Mouse (Mus musculus) midbrain, embryonic 15.5 days (tissue): Measurements from ENCODE around the gene Glb1. TPM values are rescaled to one million over a fixed set of nuclear protein-coding genes. Genes with fewer than 3 reads are reported as not detected.
"Not testable (repeated sequence)": the region's sequence is repeated elsewhere in the genome, so short reads cannot be mapped to it uniquely, and the experiment has no call there.

Experiments
- ATAC-seq: fragments of 200-750 bp; cut with Nextera tagmentation; replicated peaks from 2 replicates; pipeline ENCODE4 v1.8.0; 2017; ENCODE audit warnings: moderate TSS enrichment
- H3K27ac ChIP-seq: fragments of 300-500 bp; sonication (generic); 2 replicates; pipeline ENCODE4 v1.5.1; 2015; ENCODE audit warnings: mild to moderate bottlenecking, inconsistent platforms
- H3K27me3 ChIP-seq: fragments of 300-500 bp; sonication (generic); replicated peaks from 2 replicates; pipeline ENCODE4 v1.6.1; 2015; ENCODE audit warnings: inconsistent platforms
- H3K36me3 ChIP-seq: fragments of 300-500 bp; sonication (generic); replicated peaks from 2 replicates; pipeline ENCODE4 v1.6.1; 2015; ENCODE audit warnings: inconsistent platforms
- H3K4me1 ChIP-seq: fragments of 300-500 bp; sonication (generic); 2 replicates; pipeline ENCODE4 v1.6.1; 2015; ENCODE audit warnings: inconsistent platforms
- H3K4me2 ChIP-seq: fragments of 300-500 bp; sonication (generic); 2 replicates; pipeline ENCODE4 v1.6.1; 2015; ENCODE audit warnings: inconsistent platforms, mild to moderate bottlenecking, moderate library complexity
- H3K4me3 ChIP-seq: fragments of 300-500 bp; sonication (generic); 2 replicates; pipeline ENCODE4 v1.5.1; 2015; ENCODE audit warnings: mild to moderate bottlenecking, inconsistent platforms
- H3K9ac ChIP-seq: fragments of 300-500 bp; sonication (generic); 2 replicates; pipeline ENCODE4 v1.6.1; 2015; ENCODE audit warnings: mild to moderate bottlenecking, inconsistent platforms
- H3K9me3 ChIP-seq: fragments of 300-500 bp; sonication (generic); 2 replicates; pipeline ENCODE4 v1.6.1; 2016; ENCODE audit warnings: inconsistent platforms
- WGBS: fragments of 180-500 bp; shearing (Covaris S2); methylation state at CpG from one replicate; pipeline ENCODE4 v1.1.7; 2015; ENCODE audit warnings: mixed read lengths; 5-methylcytosine and 5-hydroxymethylcytosine counted together
- polyA plus RNA-seq: library from polyadenylated mRNA; unstranded; fragments of >200 nt; fragmentation: Nextera tagmentation; extraction: Ambion mirVana; gene quantifications from 2 replicates; pipeline ENCODE4 v1.2.1, GENCODE M21; 2015

Gene Glb1
- polyA plus RNA-seq, 1 experiment from 2014 or later, result 27.3 TPM

GRCm38 (mm10) chr9:114385160-114385559 is 15.7 kb upstream of the Glb1 start:
- no peak for ATAC-seq
- H3K9me3 ChIP-seq, result no peaks in the 10 kb centered on the region
- H3K36me3 ChIP-seq, result no peaks in the 10 kb centered on the region
- no peak overlapping the region for H3K9ac ChIP-seq
- no peak overlapping the region for H3K4me2 ChIP-seq
- no peaks in the 10 kb centered on the region for H3K27me3 ChIP-seq
- no peak overlapping the region for H3K4me3 ChIP-seq
- 96% methylated on average over 10 of the region's 10 CpGs for WGBS
- H3K4me1 ChIP-seq, result no peaks in the 10 kb centered on the region
- no peak overlapping the region for H3K27ac ChIP-seq

GRCm38 (mm10) chr9:114387086-114387485 is 13.8 kb upstream of the Glb1 start:
- no peak overlapping the region for H3K4me3 ChIP-seq
- 84% methylated on average over 6 of the region's 6 CpGs for WGBS
- no peak overlapping the region for H3K4me2 ChIP-seq
- H3K27me3 ChIP-seq, result 0 out of 2 replicates have a peak, but pooled peaks cover 3% of the 10 kb centered on the region
- no peak overlapping the region for H3K27ac ChIP-seq
- H3K9ac ChIP-seq, result no peak overlapping the region
- H3K4me1 ChIP-seq, result peaks cover 6% of the 10 kb centered on the region; the same call in 1 of the 2 replicates
- ATAC-seq, result no peak
- no peaks in the 10 kb centered on the region for H3K36me3 ChIP-seq
- no peaks in the 10 kb centered on the region for H3K9me3 ChIP-seq

GRCm38 (mm10) chr9:114388288-114388687 is 12.6 kb upstream of the Glb1 start:
- peaks cover 6% of the 10 kb centered on the region; the same call in 1 of the 2 replicates for H3K4me1 ChIP-seq
- no peak overlapping the region for H3K4me3 ChIP-seq
- no peaks in the 10 kb centered on the region for H3K36me3 ChIP-seq
- H3K9me3 ChIP-seq, result no peaks in the 10 kb centered on the region
- WGBS, result 89% methylated on average over 8 of the region's 8 CpGs
- no peak for ATAC-seq
- no peak overlapping the region for H3K4me2 ChIP-seq
- H3K27me3 ChIP-seq, result 0 out of 2 replicates have a peak, but pooled peaks cover 3% of the 10 kb centered on the region
- no peak overlapping the region for H3K27ac ChIP-seq
- no peak overlapping the region for H3K9ac ChIP-seq

GRCm38 (mm10) chr9:114388701-114389370 is 12.0 kb upstream of the Glb1 start:
- H3K4me2 ChIP-seq, result no peak overlapping the region
- WGBS, result 82% methylated on average over 3 of the region's 3 CpGs
- no peak overlapping the region for H3K4me3 ChIP-seq
- H3K4me1 ChIP-seq, result peaks cover 6% of the 10 kb centered on the region; the same call in 1 of the 2 replicates
- no peak overlapping the region for H3K9ac ChIP-seq
- H3K27ac ChIP-seq, result no peak overlapping the region
- no peak for ATAC-seq
- 0 out of 2 replicates have a peak, but pooled peaks cover 3% of the 10 kb centered on the region for H3K27me3 ChIP-seq
- H3K9me3 ChIP-seq, result no peaks in the 10 kb centered on the region
- H3K36me3 ChIP-seq, result no peaks in the 10 kb centered on the region

GRCm38 (mm10) chr9:114389371-114389904 is 11.4 kb upstream of the Glb1 start:
- peak overlapping the region; percentile 63 for H3K4me3 ChIP-seq
- 0 out of 2 replicates have a peak, but pooled peaks cover 3% of the 10 kb centered on the region for H3K27me3 ChIP-seq
- peak overlapping the region; percentile 86 for H3K4me2 ChIP-seq
- ATAC-seq, result peak; percentile 65
- WGBS, result 78% methylated on average over 8 of the region's 8 CpGs
- H3K27ac ChIP-seq, result no peak overlapping the region
- no peaks in the 10 kb centered on the region for H3K36me3 ChIP-seq
- no peak overlapping the region for H3K9ac ChIP-seq
- H3K4me1 ChIP-seq, result peaks cover 6% of the 10 kb centered on the region; the same call in 1 of the 2 replicates
- H3K9me3 ChIP-seq, result no peaks in the 10 kb centered on the region

GRCm38 (mm10) chr9:114389905-114390748 is 10.7 kb upstream of the Glb1 start, which contains the start of gene Crtap:
Crtap (minus strand) TSS chr9:114390675.
- peak; percentile 85 for ATAC-seq
- Histone ChIP-seq H3K4me2 (peak within 1 kb of the TSS; percentile 86), H3K36me3 (no peaks in the 10 kb centered on the region), H3K4me1 (peaks cover 6% of the 10 kb centered on the region; the same call in 1 of the 2 replicates), H3K27ac (peak within 1 kb of the TSS; percentile 41; the same call in 1 of the 2 replicates), H3K9me3 (no peaks in the 10 kb centered on the region), H3K4me3 (peak within 1 kb of the TSS; percentile 63), H3K9ac (peak within 1 kb of the TSS; percentile 55), H3K27me3 (0 out of 2 replicates have a peak, but pooled peaks cover 3% of the 10 kb centered on the region)
- under 1% methylated on average over 96 of the region's 96 CpGs for WGBS

- Histone ChIP-seq H3K4me1 (peaks cover 6% of the 10 kb centered on the region; the same call in 1 of the 2 replicates), H3K4me2 (peak overlapping the region; percentile 86), H3K27me3 (0 out of 2 replicates have a peak, but pooled peaks cover 3% of the 10 kb centered on the region), H3K27ac (no peak overlapping the region), H3K36me3 (no peaks in the 10 kb centered on the region), H3K9me3 (no peaks in the 10 kb centered on the region), H3K4me3 (peak overlapping the region; percentile 63), H3K9ac (peak overlapping the region; percentile 55)
- no peak for ATAC-seq
- 5% methylated on average over 10 of the region's 10 CpGs for WGBS
Measured at GRCm38 (mm10) chr9:114390749-114391075, 10.2 kb upstream of the Glb1 start.

GRCm38 (mm10) chr9:114394136-114394535 is 6.7 kb upstream of the Glb1 start:
- not testable (repeated sequence) for H3K9me3 ChIP-seq
- WGBS, result 66% methylated on average over 6 of the region's 6 CpGs

GRCm38 (mm10) chr9:114394677-114395076 is 6.2 kb upstream of the Glb1 start:
- H3K36me3 ChIP-seq, result no peaks in the 10 kb centered on the region
- ATAC-seq, result no peak
- H3K4me3 ChIP-seq, result no peak overlapping the region
- H3K4me1 ChIP-seq, result peaks cover 6% of the 10 kb centered on the region; the same call in 1 of the 2 replicates
- 0 out of 2 replicates have a peak, but pooled peaks cover 3% of the 10 kb centered on the region for H3K27me3 ChIP-seq
- no peak overlapping the region for H3K4me2 ChIP-seq
- no peak overlapping the region for H3K9ac ChIP-seq
- 90% methylated on average over 8 of the region's 8 CpGs for WGBS
- no peaks in the 10 kb centered on the region for H3K9me3 ChIP-seq
- no peak overlapping the region for H3K27ac ChIP-seq

More at GRCm38 (mm10) chr9:114394136-114394535, 6.7 kb upstream of the Glb1 start:
- not testable (repeated sequence) for H3K4me3 ChIP-seq, H3K4me2 ChIP-seq, H3K27ac ChIP-seq, H3K4me1 ChIP-seq, H3K36me3 ChIP-seq, ATAC-seq, H3K9ac ChIP-seq, H3K27me3 ChIP-seq

GRCm38 (mm10) chr9:114395258-114395657 is 5.6 kb upstream of the Glb1 start:
- no peak for ATAC-seq
- no peaks in the 10 kb centered on the region for H3K9me3 ChIP-seq
- H3K36me3 ChIP-seq, result no peaks in the 10 kb centered on the region
- no peak overlapping the region for H3K4me3 ChIP-seq
- H3K27ac ChIP-seq, result no peak overlapping the region
- no peak overlapping the region for H3K4me2 ChIP-seq
- H3K4me1 ChIP-seq, result peaks cover 6% of the 10 kb centered on the region
- WGBS, result 90% methylated on average over 4 of the region's 4 CpGs
- H3K9ac ChIP-seq, result no peak overlapping the region
- 0 out of 2 replicates have a peak, but pooled peaks cover 3% of the 10 kb centered on the region for H3K27me3 ChIP-seq

- Histone ChIP-seq H3K36me3 (0 out of 2 replicates have a peak, but pooled peaks cover under 1% of the 10 kb centered on the region), H3K4me1 (peaks cover 11% of the 10 kb centered on the region), H3K27ac (no peak overlapping the region), H3K4me3 (no peak overlapping the region), H3K27me3 (no peaks in the 10 kb centered on the region), H3K9ac (no peak overlapping the region), H3K4me2 (no peak overlapping the region), H3K9me3 (no peaks in the 10 kb centered on the region)
- 91% methylated on average over 12 of the region's 12 CpGs for WGBS
- ATAC-seq, result no peak
Measured at GRCm38 (mm10) chr9:114399680-114400079, 1.2 kb upstream of the Glb1 start.

GRCm38 (mm10) chr9:114400588-114400948 is 308 bp upstream of the Glb1 start:
- WGBS, result 17% methylated on average over 5 of the region's 5 CpGs
- H3K4me2 ChIP-seq, result peak overlapping the region; percentile 69
- H3K9ac ChIP-seq, result peak overlapping the region; percentile 78; the same call in 1 of the 2 replicates
- H3K27ac ChIP-seq, result peak overlapping the region; percentile 84
- no peaks in the 10 kb centered on the region for H3K9me3 ChIP-seq
- H3K36me3 ChIP-seq, result peaks cover 10% of the 10 kb centered on the region
- peaks cover 11% of the 10 kb centered on the region for H3K4me1 ChIP-seq
- no peaks in the 10 kb centered on the region for H3K27me3 ChIP-seq
- ATAC-seq, result no peak
- H3K4me3 ChIP-seq, result peak overlapping the region; percentile 68
